Mouse (Mus musculus): ENCODE results near the gene Cyp11a1.

Gene Cyp11a1

GRCm38 (mm10) chr9:57972141-57972591 is 34.0 kb upstream of the Cyp11a1 start:
- DNase-seq (ENCODE audit: extremely low read depth, low read depth, low spot score), result no peak

GRCm38 (mm10) chr9:57972776-57973439 is 33.3 kb upstream of the Cyp11a1 start:
- no peak for DNase-seq (ENCODE audit: extremely low read depth, low read depth, low spot score)

- no peak for DNase-seq (ENCODE audit: extremely low read depth, low read depth, low spot score)
Observed at GRCm38 (mm10) chr9:57973440-57974066, 32.7 kb upstream of the Cyp11a1 start.

- DNase-seq (ENCODE audit: extremely low read depth, low read depth, low spot score), result no peak
Observed at GRCm38 (mm10) chr9:57974221-57974620, 32.0 kb upstream of the Cyp11a1 start.

GRCm38 (mm10) chr9:57975200-57975821 is 30.9 kb upstream of the Cyp11a1 start:
- DNase-seq (ENCODE audit: extremely low read depth, low read depth, low spot score), result no peak

- DNase-seq (ENCODE audit: extremely low read depth, low read depth, low spot score), result no peak
Observed at GRCm38 (mm10) chr9:57978025-57978424, 28.2 kb upstream of the Cyp11a1 start.

- no peak for DNase-seq (ENCODE audit: extremely low read depth, low read depth, low spot score)
Observed at GRCm38 (mm10) chr9:57978858-57979257, 27.4 kb upstream of the Cyp11a1 start.

- DNase-seq (ENCODE audit: extremely low read depth, low read depth, low spot score), result no peak
Observed at GRCm38 (mm10) chr9:57980570-57980969, 25.6 kb upstream of the Cyp11a1 start.

GRCm38 (mm10) chr9:57985304-57985703 is 20.9 kb upstream of the Cyp11a1 start:
- no peak for DNase-seq (ENCODE audit: extremely low read depth, low read depth, low spot score)

- DNase-seq (ENCODE audit: extremely low read depth, low read depth, low spot score), result no peak
Observed at GRCm38 (mm10) chr9:57986293-57986692, 19.9 kb upstream of the Cyp11a1 start.

GRCm38 (mm10) chr9:57988098-57988497 is 18.1 kb upstream of the Cyp11a1 start:
- no peak for DNase-seq (ENCODE audit: extremely low read depth, low read depth, low spot score)

GRCm38 (mm10) chr9:57989309-57989708 is 16.9 kb upstream of the Cyp11a1 start:
- no peak for DNase-seq (ENCODE audit: extremely low read depth, low read depth, low spot score)

- no peak for DNase-seq (ENCODE audit: extremely low read depth, low read depth, low spot score)
Observed at GRCm38 (mm10) chr9:57990438-57991110, 15.6 kb upstream of the Cyp11a1 start.

GRCm38 (mm10) chr9:57992060-57992459 is 14.2 kb upstream of the Cyp11a1 start:
- DNase-seq (ENCODE audit: extremely low read depth, low read depth, low spot score), result no peak

- DNase-seq (ENCODE audit: extremely low read depth, low read depth, low spot score), result no peak
Observed at GRCm38 (mm10) chr9:57992781-57993591, 13.2 kb upstream of the Cyp11a1 start.

- DNase-seq (ENCODE audit: extremely low read depth, low read depth, low spot score), result no peak
Observed at GRCm38 (mm10) chr9:57995282-57995681, 10.9 kb upstream of the Cyp11a1 start.

- no peak for DNase-seq (ENCODE audit: extremely low read depth, low read depth, low spot score)
Observed at GRCm38 (mm10) chr9:57997511-57998031, 8.6 kb upstream of the Cyp11a1 start.

GRCm38 (mm10) chr9:57998032-57998659 is 8.1 kb upstream of the Cyp11a1 start:
- DNase-seq (ENCODE audit: extremely low read depth, low read depth, low spot score), result no peak

- no peak for DNase-seq (ENCODE audit: extremely low read depth, low read depth, low spot score)
Observed at GRCm38 (mm10) chr9:57998685-57999084, 7.5 kb upstream of the Cyp11a1 start.

- no peak for DNase-seq (ENCODE audit: extremely low read depth, low read depth, low spot score)
Observed at GRCm38 (mm10) chr9:57999676-58000075, 6.5 kb upstream of the Cyp11a1 start.

Data from fat pad, adult 2 months (tissue).